Mouse (Mus musculus) ES-Bruce4 (cell line): ENCODE data around the gene Tmem201.

Experiments used
- CTCF ChIP-seq: IDR thresholded peaks from one replicate; pipeline ENCODE4 v1.8.1; 2011; ENCODE audit warnings: low read depth, low read length
- POLR2A ChIP-seq: IDR thresholded peaks from one replicate; pipeline ENCODE4 v1.8.1; 2011; ENCODE audit warnings: low read length; ENCODE audit not compliant: insufficient read depth

GRCm38 (mm10) chr4:149678006-149678405 is 59.8 kb downstream of the Tmem201 start:
- TF ChIP-seq POLR2A, result no peak
- no peak for TF ChIP-seq CTCF
